Mouse (Mus musculus): Measurements from ENCODE around the gene Utrn. TPM values are rescaled to one million over a fixed set of nuclear protein-coding genes. Genes with fewer than 3 reads are reported as not detected.

The Utrn gene
- polyA plus RNA-seq, 1 experiment = 13.9 TPM

- H3K4me3 ChIP-seq = no peak overlapping the region
- H3K36me3 ChIP-seq (ENCODE audit: control insufficient read depth, insufficient read depth) = no peaks in the 10 kb centered on the region
- no peak overlapping the region for H3K4me2 ChIP-seq (ENCODE audit: low read depth)
- H3ac ChIP-seq (ENCODE audit: control insufficient read depth, insufficient read length) = no peak overlapping the region
- H3K27me3 ChIP-seq (ENCODE audit: control insufficient read depth, insufficient read depth, insufficient read length) = no peaks in the 10 kb centered on the region
- TF ChIP-seq POLR2AphosphoS2 (IDR thresholded peaks at IDR 0.05; ENCODE audit: insufficient read length, low read depth) (no peak), E2F4 (IDR thresholded peaks at IDR 0.05; ENCODE audit: insufficient read depth) (no peak), REST (IDR thresholded peaks at IDR 0.05; ENCODE audit: insufficient read depth, insufficient read length) (no peak), MAX (IDR thresholded peaks at IDR 0.05; ENCODE audit: low read depth) (no peak), SRF (IDR thresholded peaks at IDR 0.05; ENCODE audit: control insufficient read depth, insufficient read length, low read depth) (no peak), MYOD1 (IDR thresholded peaks at IDR 0.05; ENCODE audit: control insufficient read depth in 1 of 3, insufficient read length in 2 of 3, low read depth in 2 of 3) (no peak)
- no peaks in the 10 kb centered on the region for H3K79me2 ChIP-seq (ENCODE audit: control insufficient read depth, insufficient read depth)
Observed at GRCm38 (mm10) chr10:12554090-12554718, 315.0 kb downstream of the Utrn start.

- H3K36me3 ChIP-seq (ENCODE audit: control insufficient read depth, insufficient read depth) = no peaks in the 10 kb centered on the region
- TF ChIP-seq MYOG (IDR thresholded peaks at IDR 0.05; ENCODE audit: control insufficient read depth in 1 of 3, insufficient read depth in 1 of 3, insufficient read length in 2 of 3, low read depth in 2 of 3) = no peak
- no peak for TF ChIP-seq POLR2AphosphoS2 (IDR thresholded peaks at IDR 0.05; ENCODE audit: insufficient read length, low read depth)
- TF ChIP-seq E2F4 (IDR thresholded peaks at IDR 0.05; ENCODE audit: insufficient read depth) = no peak
- TF ChIP-seq MYOD1 (IDR thresholded peaks at IDR 0.05; ENCODE audit: control insufficient read depth in 1 of 3, insufficient read length in 2 of 3, low read depth in 2 of 3) = no peak
- no peak for TF ChIP-seq SRF (IDR thresholded peaks at IDR 0.05; ENCODE audit: control insufficient read depth, insufficient read length, low read depth)
- no peak for TF ChIP-seq POLR2A (IDR thresholded peaks at IDR 0.05; ENCODE audit: insufficient read length, low read depth)
- no peak for TF ChIP-seq CEBPB (IDR thresholded peaks at IDR 0.05; ENCODE audit: insufficient read depth, poor library complexity, severe bottlenecking)
- TF ChIP-seq USF1 (IDR thresholded peaks at IDR 0.05; ENCODE audit: low read depth) = no peak
- TF ChIP-seq TCF12 (IDR thresholded peaks at IDR 0.05; ENCODE audit: insufficient read depth, poor library complexity, severe bottlenecking) = no peak
- TF ChIP-seq MAX (IDR thresholded peaks at IDR 0.05; ENCODE audit: low read depth) = no peak
- no peak for TF ChIP-seq REST (IDR thresholded peaks at IDR 0.05; ENCODE audit: insufficient read depth, insufficient read length)
- no peak for TF ChIP-seq TCF3 (IDR thresholded peaks at IDR 0.05; ENCODE audit: insufficient read length, low read depth)
- no peaks in the 10 kb centered on the region for H3K27me3 ChIP-seq (ENCODE audit: control insufficient read depth, insufficient read depth, insufficient read length)
- H3K79me2 ChIP-seq (ENCODE audit: control insufficient read depth, insufficient read depth) = no peaks in the 10 kb centered on the region
- no peak overlapping the region for H3K4me3 ChIP-seq
- no peak overlapping the region for H3ac ChIP-seq (ENCODE audit: control insufficient read depth, insufficient read length)
- H3K4me2 ChIP-seq (ENCODE audit: low read depth) = no peak overlapping the region
Observed at GRCm38 (mm10) chr10:12552890-12553278, 316.3 kb downstream of the Utrn start.

DNA sequence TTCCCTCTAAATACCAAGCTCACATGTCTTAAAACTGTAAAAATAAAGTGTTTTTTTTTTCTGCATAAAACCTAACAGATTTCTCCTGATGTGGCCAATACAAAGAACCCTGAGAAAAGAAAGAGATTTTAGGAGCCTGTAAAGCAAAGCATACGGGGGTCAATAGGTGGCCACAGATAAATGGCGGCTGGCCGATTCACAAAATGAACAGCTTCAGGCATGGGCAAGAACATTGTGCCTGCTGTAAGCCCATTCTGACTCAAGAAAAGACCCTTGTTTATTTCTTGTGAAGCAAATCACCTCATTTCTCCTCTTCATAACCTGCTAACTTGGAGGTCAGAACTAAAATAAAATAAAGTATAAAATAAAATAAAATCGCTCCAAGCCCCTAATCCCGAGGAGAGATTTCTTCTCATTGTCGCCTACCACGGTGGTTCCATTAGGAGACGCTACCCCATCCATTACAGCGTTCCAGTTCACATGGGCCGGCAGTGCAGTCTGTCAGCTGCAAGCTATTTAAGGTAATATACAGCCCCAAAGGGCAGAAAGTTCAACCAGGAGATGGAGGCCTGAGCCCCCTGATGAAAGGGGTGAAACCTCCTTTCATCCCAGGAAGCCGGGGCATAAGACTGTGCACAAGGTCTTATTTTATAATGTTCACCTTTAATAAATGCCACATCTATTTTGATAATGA is 316.8 kb downstream of the Utrn start:
- Histone ChIP-seq H3K36me3 (ENCODE audit: control insufficient read depth, insufficient read depth) (no peaks in the 10 kb centered on the region), H3K27me3 (ENCODE audit: control insufficient read depth, insufficient read depth, insufficient read length) (no peaks in the 10 kb centered on the region), H3K4me3 (no peak overlapping the region), H3ac (ENCODE audit: control insufficient read depth, insufficient read length) (no peak overlapping the region), H3K79me2 (ENCODE audit: control insufficient read depth, insufficient read depth) (no peaks in the 10 kb centered on the region), H3K4me2 (ENCODE audit: low read depth) (no peak overlapping the region)
- no peak for TF ChIP-seq SRF (IDR thresholded peaks at IDR 0.05; ENCODE audit: control insufficient read depth, insufficient read length, low read depth)
- TF ChIP-seq CEBPB (IDR thresholded peaks at IDR 0.05; ENCODE audit: insufficient read depth, poor library complexity, severe bottlenecking) = no peak
- TF ChIP-seq REST (IDR thresholded peaks at IDR 0.05; ENCODE audit: insufficient read depth, insufficient read length) = no peak
- no peak for TF ChIP-seq MYOD1 (IDR thresholded peaks at IDR 0.05; ENCODE audit: control insufficient read depth in 1 of 3, insufficient read length in 2 of 3, low read depth in 2 of 3)
- TF ChIP-seq TCF12 (IDR thresholded peaks at IDR 0.05; ENCODE audit: insufficient read depth, poor library complexity, severe bottlenecking) = no peak
- TF ChIP-seq MYOG (IDR thresholded peaks at IDR 0.05; ENCODE audit: control insufficient read depth in 1 of 3, insufficient read depth in 1 of 3, insufficient read length in 2 of 3, low read depth in 2 of 3) = no peak
- no peak for TF ChIP-seq MAX (IDR thresholded peaks at IDR 0.05; ENCODE audit: low read depth)
- TF ChIP-seq TCF3 (IDR thresholded peaks at IDR 0.05; ENCODE audit: insufficient read length, low read depth) = no peak
- no peak for TF ChIP-seq E2F4 (IDR thresholded peaks at IDR 0.05; ENCODE audit: insufficient read depth)
- no peak for TF ChIP-seq POLR2A (IDR thresholded peaks at IDR 0.05; ENCODE audit: insufficient read length, low read depth)
- TF ChIP-seq USF1 (IDR thresholded peaks at IDR 0.05; ENCODE audit: low read depth) = no peak
- TF ChIP-seq POLR2AphosphoS2 (IDR thresholded peaks at IDR 0.05; ENCODE audit: insufficient read length, low read depth) = no peak

DNA sequence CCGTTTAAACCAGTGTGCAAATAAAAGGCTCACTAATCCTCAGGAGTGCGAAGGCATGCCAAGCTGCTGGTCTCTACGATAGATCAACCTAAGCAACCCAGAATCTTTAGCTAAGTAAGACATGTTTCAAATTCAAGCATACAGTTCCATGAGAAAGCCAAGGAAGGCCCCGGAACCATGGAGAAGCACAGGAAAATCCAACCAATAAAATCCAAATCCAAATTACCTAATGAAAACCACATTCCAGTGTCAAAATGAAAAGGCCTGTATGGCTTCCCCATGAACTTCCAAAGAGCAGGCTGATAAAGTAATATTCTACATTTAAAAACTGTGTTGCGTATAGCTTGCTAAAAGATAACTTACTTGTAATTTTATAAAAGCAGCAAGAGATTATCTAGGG is 317.4 kb downstream of the Utrn start:
- H3K79me2 ChIP-seq (ENCODE audit: control insufficient read depth, insufficient read depth) = no peaks in the 10 kb centered on the region
- TF ChIP-seq POLR2A (IDR thresholded peaks at IDR 0.05; ENCODE audit: insufficient read length, low read depth) = no peak
- TF ChIP-seq E2F4 (IDR thresholded peaks at IDR 0.05; ENCODE audit: insufficient read depth) = no peak

GRCm38 (mm10) chr10:12549945-12550540 is 319.1 kb downstream of the Utrn start:
- Histone ChIP-seq H3K79me2 (ENCODE audit: control insufficient read depth, insufficient read depth) (no peaks in the 10 kb centered on the region), H3K27me3 (ENCODE audit: control insufficient read depth, insufficient read depth, insufficient read length) (no peaks in the 10 kb centered on the region)
- TF ChIP-seq MYOD1 (IDR thresholded peaks at IDR 0.05; ENCODE audit: control insufficient read depth in 1 of 3, insufficient read length in 2 of 3, low read depth in 2 of 3) = no peak
- no peak for TF ChIP-seq TCF3 (IDR thresholded peaks at IDR 0.05; ENCODE audit: insufficient read length, low read depth)
- TF ChIP-seq POLR2A (IDR thresholded peaks at IDR 0.05; ENCODE audit: insufficient read length, low read depth) = no peak
- TF ChIP-seq USF1 (IDR thresholded peaks at IDR 0.05; ENCODE audit: low read depth) = no peak
- no peak for TF ChIP-seq MAX (IDR thresholded peaks at IDR 0.05; ENCODE audit: low read depth)
- no peak for TF ChIP-seq CEBPB (IDR thresholded peaks at IDR 0.05; ENCODE audit: insufficient read depth, poor library complexity, severe bottlenecking)
- no peak for TF ChIP-seq MYOG (IDR thresholded peaks at IDR 0.05; ENCODE audit: control insufficient read depth in 1 of 3, insufficient read depth in 1 of 3, insufficient read length in 2 of 3, low read depth in 2 of 3)
- no peak for TF ChIP-seq REST (IDR thresholded peaks at IDR 0.05; ENCODE audit: insufficient read depth, insufficient read length)
- no peak for TF ChIP-seq SRF (IDR thresholded peaks at IDR 0.05; ENCODE audit: control insufficient read depth, insufficient read length, low read depth)

More for the DNA sequence above, 317.4 kb downstream of the Utrn start:
- Histone ChIP-seq H3ac (ENCODE audit: control insufficient read depth, insufficient read length) (no peak overlapping the region), H3K4me2 (ENCODE audit: low read depth) (no peak overlapping the region), H3K36me3 (ENCODE audit: control insufficient read depth, insufficient read depth) (no peaks in the 10 kb centered on the region), H3K4me3 (no peak overlapping the region), H3K27me3 (ENCODE audit: control insufficient read depth, insufficient read depth, insufficient read length) (no peaks in the 10 kb centered on the region)

More at GRCm38 (mm10) chr10:12549945-12550540, 319.1 kb downstream of the Utrn start:
- no peak overlapping the region for H3K4me3 ChIP-seq
- H3K4me2 ChIP-seq (ENCODE audit: low read depth) = no peak overlapping the region
- no peak overlapping the region for H3ac ChIP-seq (ENCODE audit: control insufficient read depth, insufficient read length)
- H3K36me3 ChIP-seq (ENCODE audit: control insufficient read depth, insufficient read depth) = no peaks in the 10 kb centered on the region

All from myocyte (in vitro differentiated cells).